Mouse (Mus musculus): Measurements from ENCODE around the gene Aup1.

DNA sequence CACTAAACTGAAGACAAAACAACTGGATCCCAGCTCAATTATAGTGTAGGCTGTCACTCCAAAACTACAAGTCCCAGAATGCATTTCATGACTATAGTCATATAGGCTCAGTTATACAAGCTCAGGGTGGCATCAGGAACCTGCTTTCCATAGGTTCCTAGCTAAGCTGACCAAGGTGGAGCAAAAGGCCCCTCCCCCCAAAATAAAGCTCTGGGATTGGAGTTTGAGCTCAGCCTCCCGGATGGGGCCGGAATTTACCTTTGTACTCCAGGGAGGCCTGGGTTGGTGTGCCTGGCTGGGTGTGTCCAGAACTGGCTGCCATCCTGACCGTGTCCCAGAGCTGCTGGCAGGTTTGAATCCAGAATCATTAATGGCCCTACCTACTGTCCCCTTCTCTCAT is 3.5 kb downstream of the Aup1 start, which contains the start of gene Dqx1:
- TF ChIP-seq POLR2A (IDR thresholded peaks at IDR 0.05; ENCODE audit: control insufficient read depth, low read depth, low read length) (no peak), CTCF (IDR thresholded peaks at IDR 0.05; ENCODE audit: control insufficient read depth, insufficient read depth, insufficient replicate concordance, low read depth, low read length) (no peak)
